Mouse (Mus musculus): ENCODE measurements at regions not wholly inside any gene's neighbourhood (a gene's known extent, or its start where the extent isn't known, plus 50 kb on each side); places are given as distances from the start of the nearest gene placed in this dataset.

DNA sequence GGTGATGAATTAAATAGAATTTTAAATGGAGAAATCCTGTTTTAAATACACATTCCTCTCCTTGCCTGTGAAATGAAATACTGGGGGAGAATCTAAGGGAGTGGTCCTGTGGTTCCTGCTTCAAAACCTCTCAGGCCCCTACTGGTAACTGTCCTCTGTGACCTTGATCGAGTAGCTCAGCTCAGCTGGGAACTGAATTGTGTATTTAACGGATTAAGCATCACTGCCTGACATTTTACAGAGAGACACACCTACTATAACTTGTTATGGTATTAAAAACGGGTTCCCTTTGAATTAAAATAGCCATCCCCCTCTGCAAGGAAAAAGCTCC is 203.2 kb upstream of the Chl1 start:
- no peak for ATAC-seq (ENCODE audit: poor library complexity, severe bottlenecking)

DNA sequence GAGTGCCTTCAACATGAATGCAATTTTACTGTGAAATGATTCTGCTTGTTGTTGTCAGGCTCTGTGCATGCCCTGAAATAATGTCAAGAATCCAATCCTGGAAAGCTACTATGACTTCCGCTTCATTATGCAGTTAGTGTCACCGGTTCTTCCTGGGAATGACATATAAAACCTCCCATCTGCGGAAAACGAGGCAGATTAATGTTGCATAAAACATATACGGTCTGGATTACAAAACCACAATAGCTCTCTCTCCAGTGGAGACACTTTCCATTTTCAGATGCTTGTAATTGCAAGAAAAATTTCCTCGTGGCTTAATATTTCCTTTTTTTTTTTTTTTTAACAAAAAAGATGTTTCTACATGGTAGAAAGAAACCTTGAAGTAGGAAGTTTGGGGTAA is 198.2 kb upstream of the Chl1 start:
- ATAC-seq (ENCODE audit: poor library complexity, severe bottlenecking), result peak; percentile 17; the same call in 1 of the 2 replicates

GRCm38 (mm10) chr6:103312935-103313334 is 197.5 kb upstream of the Chl1 start:
- ATAC-seq (ENCODE audit: poor library complexity, severe bottlenecking), result no peak

DNA sequence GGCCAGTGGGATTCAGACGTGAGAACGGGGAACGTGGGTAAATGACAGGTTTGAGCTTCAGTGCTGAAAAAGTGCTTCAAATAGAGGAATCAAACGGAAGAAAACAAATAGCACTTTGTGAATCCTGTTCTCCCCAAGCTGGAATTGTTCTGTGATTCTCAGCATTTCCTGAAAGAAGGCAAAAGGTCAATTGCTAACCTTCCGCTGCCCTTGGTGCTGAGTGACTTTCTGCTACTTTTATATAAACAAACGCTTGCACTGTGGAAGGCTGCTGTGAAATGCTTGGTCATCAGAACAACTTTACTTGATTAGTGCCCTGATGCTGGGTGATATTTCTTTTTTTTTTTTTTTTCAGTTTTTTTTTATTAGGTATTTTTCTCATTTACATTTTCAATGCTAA is 192.3 kb upstream of the Chl1 start:
- ATAC-seq (ENCODE audit: poor library complexity, severe bottlenecking), result no peak

- peak; percentile 82 for ATAC-seq (ENCODE audit: poor library complexity, severe bottlenecking)
Measured at GRCm38 (mm10) chr6:103318677-103319359, 191.6 kb upstream of the Chl1 start.

- ATAC-seq (ENCODE audit: poor library complexity, severe bottlenecking), result no peak
Measured at GRCm38 (mm10) chr6:103319964-103320363, 190.4 kb upstream of the Chl1 start.

GRCm38 (mm10) chr6:103320550-103320949 is 189.8 kb upstream of the Chl1 start:
- ATAC-seq (ENCODE audit: poor library complexity, severe bottlenecking), result no peak

DNA sequence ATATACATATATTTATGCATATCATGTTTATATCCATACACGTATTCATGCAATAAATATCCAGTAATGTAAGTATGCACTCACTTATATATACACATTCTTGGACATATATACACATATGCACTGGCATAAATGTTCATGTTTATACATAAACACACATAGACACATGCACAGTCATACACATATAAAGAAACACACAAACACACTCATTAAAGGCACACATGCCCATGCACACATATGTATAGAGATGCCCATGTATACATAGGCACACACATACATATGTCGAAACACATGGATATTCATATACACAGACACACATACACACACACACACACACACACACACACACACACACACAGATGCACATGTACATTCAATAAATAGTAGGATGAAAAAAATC is 189.3 kb upstream of the Chl1 start:
- ATAC-seq (ENCODE audit: poor library complexity, severe bottlenecking), result no peak

DNA sequence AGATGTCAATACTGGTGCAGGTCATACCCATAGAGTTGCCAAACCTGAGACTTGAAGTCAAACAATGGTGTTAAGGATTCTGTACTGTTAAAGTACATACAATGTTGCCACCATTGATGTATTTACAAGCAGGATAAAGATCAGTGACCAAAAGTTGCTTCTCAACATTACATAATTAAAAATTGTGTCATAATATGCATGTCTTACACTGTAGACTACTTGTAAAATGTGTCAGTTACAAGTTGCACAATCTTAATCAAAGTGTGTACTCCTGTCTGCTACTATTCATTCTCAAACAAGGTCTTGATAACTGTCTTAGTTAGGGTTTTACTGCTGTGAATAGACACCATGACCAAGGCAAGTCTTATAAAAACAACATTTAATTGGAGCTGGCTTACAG is 187.9 kb upstream of the Chl1 start:
- ATAC-seq (ENCODE audit: poor library complexity, severe bottlenecking), result no peak

DNA sequence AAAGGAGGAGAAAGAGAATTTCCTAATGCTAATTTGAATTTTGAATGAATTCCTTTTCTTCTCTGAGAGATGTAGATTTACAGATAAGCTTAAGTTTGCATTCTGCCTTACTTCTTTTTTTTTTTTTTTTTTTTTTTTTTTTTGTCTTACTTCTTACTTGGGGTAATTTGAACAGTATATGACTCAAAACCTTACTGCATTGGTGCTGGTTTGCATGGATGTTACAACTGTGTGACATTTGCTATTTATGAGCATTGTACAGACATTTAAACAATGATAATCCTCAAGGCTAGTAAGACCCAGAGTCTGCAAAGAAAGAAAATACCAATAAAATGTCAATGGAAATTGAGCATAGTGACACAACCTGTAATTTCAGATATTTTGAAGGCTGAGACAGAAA is 174.7 kb upstream of the Chl1 start:
- no peak for ATAC-seq (ENCODE audit: poor library complexity, severe bottlenecking)

- ATAC-seq (ENCODE audit: poor library complexity, severe bottlenecking), result peak; percentile 67
Measured at GRCm38 (mm10) chr6:103339961-103340732, 170.2 kb upstream of the Chl1 start.

DNA sequence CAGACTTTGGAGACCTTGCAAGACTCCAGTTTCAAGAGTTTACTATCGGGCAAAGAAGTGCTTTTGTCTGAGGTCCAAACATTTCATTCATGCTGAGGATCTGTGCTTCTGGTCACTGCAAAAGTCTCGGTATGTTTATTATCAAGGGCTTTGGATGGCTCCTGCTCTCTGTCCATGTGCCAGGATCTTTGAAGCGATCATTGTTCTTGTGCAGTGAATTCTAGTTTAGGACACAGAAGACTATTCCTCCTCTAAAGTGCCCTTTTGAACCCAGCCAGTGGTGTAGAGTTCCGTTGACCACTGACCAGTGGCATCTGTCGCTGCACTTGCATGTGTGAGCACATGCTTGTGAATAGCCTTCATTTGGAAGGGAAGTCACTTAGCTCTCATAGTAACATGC is 166.9 kb upstream of the Chl1 start:
- no peak for ATAC-seq (ENCODE audit: poor library complexity, severe bottlenecking)

DNA sequence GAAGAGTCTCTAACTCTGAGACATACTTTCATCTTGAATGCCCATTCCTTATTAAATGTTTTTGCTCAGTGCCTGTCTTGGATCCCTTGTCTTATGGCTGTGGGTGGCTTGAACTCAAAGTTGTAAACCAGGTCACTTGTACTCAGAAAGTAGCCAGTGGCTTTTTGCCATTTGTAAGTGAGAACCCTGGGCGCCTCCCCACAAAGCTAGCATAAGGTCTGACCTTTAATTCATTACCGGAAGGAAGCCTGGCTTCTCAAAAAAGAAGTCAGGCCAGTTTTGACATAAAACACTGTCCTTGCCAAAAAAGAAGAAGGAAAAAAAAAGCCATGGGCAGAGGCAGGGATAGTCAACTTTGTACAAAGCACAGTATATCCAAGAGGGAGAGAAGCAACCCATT is 166.0 kb upstream of the Chl1 start:
- peak; percentile 33 for ATAC-seq (ENCODE audit: poor library complexity, severe bottlenecking)

DNA sequence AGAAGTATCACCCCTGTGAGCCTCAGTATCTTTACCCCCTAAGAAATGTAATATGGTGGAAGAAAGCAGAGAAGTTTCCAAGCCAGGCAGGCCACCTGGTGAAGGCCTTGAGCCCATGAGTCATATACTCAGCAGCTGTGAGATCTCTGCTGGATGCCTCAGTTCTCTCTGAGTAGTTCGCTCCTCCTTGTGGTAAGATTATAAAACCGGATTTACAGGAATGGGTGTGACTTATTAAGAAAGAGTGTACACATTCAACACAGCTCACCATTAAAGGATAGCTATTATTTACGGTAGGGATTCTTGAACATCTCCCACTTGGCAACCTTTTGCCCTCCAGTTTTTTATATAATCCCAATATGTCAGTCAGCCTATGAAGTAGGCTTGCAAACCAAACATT is 165.2 kb upstream of the Chl1 start:
- ATAC-seq (ENCODE audit: poor library complexity, severe bottlenecking), result peak; percentile 79

GRCm38 (mm10) chr6:103352405-103353124 is 157.8 kb upstream of the Chl1 start:
- ATAC-seq (ENCODE audit: poor library complexity, severe bottlenecking), result peak; percentile 62

DNA sequence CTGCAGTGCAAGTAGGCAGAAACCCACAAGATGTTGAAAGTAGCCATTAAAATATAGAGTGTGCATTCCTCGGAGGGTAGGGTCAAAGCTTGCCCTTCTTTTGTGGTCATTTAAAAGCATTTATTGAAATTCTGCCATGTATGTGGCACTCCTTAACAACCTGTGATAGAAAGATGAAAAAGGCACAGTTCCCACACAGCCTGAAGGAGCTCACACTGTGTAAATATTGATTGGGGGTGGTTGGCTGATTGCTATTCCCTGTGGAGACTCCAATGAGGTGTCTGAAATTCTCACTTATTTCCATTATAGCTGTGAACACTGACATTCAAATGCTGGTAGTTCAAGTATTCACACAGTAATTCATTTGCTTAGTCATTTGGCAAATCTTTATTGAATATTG is 157.0 kb upstream of the Chl1 start:
- ATAC-seq (ENCODE audit: poor library complexity, severe bottlenecking), result no peak

DNA sequence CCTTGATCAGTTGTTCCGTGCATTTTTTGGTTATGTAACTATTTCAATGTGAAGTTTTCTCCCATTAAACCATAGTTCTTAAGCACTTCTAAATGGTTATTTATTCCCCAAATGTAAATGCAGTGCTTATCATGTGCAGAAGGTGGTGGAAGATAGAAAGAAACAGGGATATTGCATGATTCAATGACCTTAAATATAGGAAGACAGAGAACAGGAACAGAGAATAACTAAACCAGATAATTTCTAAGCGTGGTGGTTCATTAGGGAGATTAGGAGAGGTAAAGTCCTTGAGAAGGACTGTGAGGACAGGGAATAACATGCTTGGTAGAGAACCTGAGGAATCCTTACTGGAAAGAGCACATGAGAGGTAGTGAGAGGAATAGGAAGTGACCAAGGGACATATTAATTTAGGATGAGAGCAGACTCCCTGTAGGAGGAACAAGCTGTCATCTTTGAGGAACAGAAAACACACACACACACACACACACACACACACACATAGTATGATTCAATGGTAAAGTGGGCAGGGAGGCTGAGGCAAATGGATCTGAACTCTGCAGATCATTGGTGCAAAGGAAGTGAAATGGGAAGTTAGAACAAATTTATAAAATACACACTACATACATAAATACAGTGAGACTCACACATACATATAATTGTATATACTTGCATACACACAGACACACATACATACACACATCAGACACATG is 143.4 kb upstream of the Chl1 start:
- peak; percentile 95 for ATAC-seq (ENCODE audit: poor library complexity, severe bottlenecking)

DNA sequence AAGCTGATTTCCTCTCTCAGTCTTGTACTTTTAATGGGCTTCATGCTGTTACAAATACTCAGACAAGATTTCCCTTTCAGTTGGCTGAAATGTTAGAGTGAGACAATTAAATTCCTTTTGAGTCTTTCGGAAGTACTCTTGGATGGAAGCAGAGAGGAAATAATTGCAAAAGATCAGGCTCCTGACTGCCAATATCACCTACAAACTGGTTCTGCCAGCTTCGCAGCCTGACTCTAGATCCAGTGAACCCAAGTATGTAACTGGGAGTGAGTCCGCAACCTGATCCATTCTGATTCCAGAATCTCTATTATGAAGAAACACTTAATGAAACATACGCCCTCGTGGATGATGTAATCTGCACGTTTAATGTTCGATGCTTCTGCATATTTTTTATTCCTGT is 135.4 kb upstream of the Chl1 start:
- ATAC-seq (ENCODE audit: poor library complexity, severe bottlenecking), result no peak

DNA sequence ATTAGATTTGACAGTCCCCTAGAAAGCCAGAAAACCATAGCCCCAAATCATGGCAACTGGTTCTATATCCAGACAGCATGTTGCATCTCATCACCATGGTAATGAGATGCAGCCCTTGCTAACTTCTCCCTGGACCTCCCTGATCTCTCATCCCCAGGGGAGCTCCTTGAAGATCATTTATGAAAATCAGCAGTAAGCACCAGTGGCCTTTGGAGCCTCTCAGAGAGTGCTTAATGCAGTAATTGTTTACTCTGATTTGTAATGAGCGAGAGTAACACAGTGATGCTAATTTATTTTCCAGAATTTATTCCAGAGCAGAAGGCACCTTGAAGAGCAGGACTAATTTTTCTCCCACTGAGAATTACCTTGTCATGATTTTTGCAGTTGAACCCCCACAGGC is 133.1 kb upstream of the Chl1 start:
- ATAC-seq (ENCODE audit: poor library complexity, severe bottlenecking), result no peak

DNA sequence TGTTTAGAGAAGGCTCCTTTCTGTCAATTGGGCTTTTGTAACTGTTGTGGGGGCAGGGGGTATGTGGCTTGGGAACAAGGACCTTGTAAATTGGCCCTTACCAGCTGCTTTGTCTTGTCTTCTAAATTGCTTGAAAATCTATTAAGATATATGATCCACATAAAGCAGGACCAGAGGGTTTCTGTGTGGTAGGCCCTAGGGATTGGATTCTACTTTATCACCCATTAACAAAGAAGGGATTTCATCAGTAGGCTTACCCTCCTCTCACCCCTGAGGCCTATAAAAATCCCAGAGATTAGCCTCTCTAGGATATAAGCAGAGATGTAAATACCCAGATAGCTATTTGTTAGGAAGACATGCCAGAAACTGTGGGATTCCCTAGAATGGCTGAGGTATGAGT is 132.3 kb upstream of the Chl1 start:
- ATAC-seq (ENCODE audit: poor library complexity, severe bottlenecking), result no peak

DNA sequence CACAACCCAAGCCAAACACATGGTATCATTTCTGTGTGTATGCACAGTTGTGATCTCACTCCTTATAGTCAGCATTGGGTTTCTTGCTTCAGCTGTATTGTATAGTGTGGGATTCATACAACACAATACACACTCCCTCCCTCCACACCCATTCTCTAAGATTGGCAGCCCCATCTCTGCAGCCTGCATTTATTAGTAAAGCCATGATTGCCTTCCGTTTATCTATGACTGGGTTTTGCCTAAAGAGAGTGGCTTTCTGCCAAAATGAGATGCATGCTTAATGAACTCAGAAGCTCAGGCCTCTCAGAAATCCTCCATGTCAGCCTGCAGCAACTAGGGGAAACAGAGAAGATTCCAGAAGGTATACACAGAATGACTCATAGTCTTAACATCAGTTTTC is 129.4 kb upstream of the Chl1 start:
- no peak for ATAC-seq (ENCODE audit: poor library complexity, severe bottlenecking)
